Mouse (Mus musculus) myocyte (in vitro differentiated cells): ENCODE results near the gene Col16a1.

Source experiments
- MYOD1 ChIP-seq, 3 experiments: IDR thresholded peaks; one replicate each; pipeline ENCODE4 v1.6.1; 2011; ENCODE audit warnings: control low read depth in 2 of 3, low read depth in 2 of 3, mild to moderate bottlenecking in 2 of 3, moderate library complexity in 1 of 3; ENCODE audit not compliant: insufficient read length in 2 of 3, control insufficient read depth in 1 of 3
- POLR2A ChIP-seq: IDR thresholded peaks from one replicate; pipeline ENCODE4 v1.6.1; 2011; ENCODE audit warnings: low read depth, mild to moderate bottlenecking, control low read depth, moderate library complexity; ENCODE audit not compliant: insufficient read length

DNA sequence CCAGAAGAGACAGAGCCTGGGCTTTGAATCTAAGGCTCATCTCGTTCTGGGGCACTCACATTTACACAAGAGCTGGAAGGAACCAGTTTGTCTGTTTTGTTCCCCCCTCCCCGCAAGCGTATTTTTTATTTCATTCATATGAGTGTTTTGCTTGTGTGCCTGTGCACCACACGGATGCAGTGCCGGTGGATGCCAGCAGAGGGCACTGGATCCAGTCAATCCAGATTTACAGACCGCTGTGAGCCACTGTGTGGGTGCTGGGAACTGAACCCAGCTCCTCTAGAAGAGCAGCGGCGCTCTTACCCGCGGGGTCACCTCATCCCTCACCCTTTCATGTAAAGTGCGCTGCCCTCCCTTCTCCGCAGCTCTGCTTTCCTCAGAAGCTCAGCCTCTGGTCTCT, 56.0 kb downstream of the Col16a1 start:
- TF ChIP-seq POLR2A (no peak), MYOD1 (IDR thresholded peaks at IDR 0.05; ENCODE audit: control insufficient read depth in 1 of 3, insufficient read length in 2 of 3, low read depth in 2 of 3) (no peak)
